Mouse (Mus musculus) heart, postnatal 36 days (tissue): ENCODE measurements around the gene Dock7. TPM values are rescaled to one million over a fixed set of nuclear protein-coding genes. Genes with fewer than 3 reads are reported as not detected.
A peak's percentile ranks its signal among the peaks of the same experiment; 100 is the strongest.

ENCODE experiments used
- DNase-seq, 2 experiments: peaks; one replicate each; pipeline ENCODE4 v3.0.0; 2021 to 2022
- intact Hi-C: fragments of 180-260 bp; cut with DNase I; formaldehyde crosslinking; loops from one replicate; pipeline ENCODE4 v1.15.1; 2025
- total RNA-seq, 2 experiments: library from RNA; stranded (reverse); gene quantifications; 2 replicates each; pipeline ENCODE4 v1.2.3; 2021

Gene Dock7
- 10 to 100 TPM in 1 of 2 experiments, 1 to 10 TPM in 1; 9.0 to 11.8 TPM for total RNA-seq

DNA sequence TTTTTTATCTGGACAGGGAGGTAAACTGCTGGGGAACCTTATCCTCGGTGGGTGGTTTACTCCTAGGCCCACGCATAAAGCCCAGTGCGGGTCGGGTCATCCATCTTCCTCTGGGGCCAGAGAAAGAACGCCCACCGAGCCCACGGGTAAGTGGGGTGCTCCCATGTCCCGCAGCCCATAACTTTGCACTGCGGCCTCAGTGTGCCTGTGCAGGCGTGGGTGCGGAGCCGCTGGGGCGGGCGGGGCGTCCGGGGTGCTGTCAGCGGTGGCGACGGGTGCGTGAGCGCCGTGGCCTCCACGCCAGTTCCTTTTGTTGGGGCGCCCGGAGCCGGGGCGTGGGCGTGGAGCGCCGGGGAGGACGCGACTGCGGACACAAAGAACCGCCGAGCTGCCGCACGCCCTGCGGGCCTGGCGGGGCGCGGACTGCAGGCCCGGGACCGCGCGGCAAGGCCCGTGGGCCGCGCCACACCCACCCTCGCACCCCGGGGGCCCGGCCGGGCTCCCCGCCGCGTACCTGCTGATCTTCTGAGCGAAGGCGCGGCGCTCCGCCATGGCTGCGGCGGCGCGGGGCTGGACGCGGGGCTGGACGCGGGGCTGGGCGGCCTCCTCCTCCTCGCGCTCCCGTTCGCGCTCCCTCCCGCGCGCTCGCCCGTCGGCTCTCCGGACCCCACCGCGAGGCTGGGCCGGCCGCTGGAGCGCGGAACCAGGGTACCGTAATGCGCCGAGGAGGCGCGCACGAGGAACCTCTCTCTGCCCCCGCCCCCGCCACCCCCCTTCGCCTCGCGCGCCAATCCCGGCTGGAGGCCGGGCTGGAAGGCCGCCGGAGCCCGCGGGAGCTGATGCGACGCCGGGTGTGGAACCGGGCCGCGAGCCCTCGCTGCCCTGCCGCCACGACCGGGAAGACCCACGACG lies at the start of gene Dock7:
TSS of gene Dock7 (minus strand) at position 705 of the 912 bp plus-strand sequence.
- intact Hi-C loops, result loop anchor here (2.0 kb wide), 2 partner anchors 40 to 60 kb away; no protein-coding TSS in a partner anchor
- DNase-seq, result peak; percentile 88 to 89

DNA sequence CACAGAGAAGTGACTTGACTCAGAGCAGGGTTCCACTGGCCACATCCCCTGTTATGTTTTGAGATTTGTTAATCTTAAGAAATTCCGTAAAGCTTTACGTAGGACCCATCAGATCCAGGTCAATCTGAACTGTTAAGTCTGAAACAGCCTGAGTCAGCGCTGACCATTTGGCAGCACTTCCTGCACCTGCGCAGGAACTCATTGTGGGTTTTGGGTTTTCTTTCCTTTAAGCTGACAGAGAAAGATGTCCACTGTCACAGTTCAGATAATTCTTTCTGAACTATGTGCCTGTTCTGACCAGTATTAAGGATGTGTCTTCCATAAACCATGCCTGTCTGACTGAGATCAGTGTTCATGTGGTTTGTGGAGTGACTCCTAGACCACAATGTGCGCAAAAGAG lies 48.2 kb upstream of the Dock7 start:
- intact Hi-C loops, result no loop called here
- DNase-seq, result no peak

DNA sequence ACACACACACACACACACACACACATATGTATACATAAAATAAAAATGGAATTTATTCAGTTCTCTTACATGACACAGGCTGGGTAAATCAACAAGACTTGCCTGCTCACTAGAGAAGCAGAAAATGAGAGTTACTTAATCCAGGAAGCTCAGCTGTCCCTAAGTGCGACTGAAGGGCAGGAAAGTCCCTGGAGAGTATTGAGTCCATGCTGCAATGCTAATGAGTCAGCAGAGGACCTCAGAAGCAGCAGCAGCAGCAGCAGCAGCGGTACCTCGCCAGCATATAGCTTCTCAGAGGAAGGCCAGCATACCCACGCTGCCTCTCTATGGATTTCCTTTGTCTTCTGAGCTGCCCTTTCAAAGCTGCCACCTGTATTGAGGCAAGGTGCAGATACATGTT lies 42.8 kb upstream of the Dock7 start:
- intact Hi-C loops, result no loop called here
- no peak for DNase-seq

DNA sequence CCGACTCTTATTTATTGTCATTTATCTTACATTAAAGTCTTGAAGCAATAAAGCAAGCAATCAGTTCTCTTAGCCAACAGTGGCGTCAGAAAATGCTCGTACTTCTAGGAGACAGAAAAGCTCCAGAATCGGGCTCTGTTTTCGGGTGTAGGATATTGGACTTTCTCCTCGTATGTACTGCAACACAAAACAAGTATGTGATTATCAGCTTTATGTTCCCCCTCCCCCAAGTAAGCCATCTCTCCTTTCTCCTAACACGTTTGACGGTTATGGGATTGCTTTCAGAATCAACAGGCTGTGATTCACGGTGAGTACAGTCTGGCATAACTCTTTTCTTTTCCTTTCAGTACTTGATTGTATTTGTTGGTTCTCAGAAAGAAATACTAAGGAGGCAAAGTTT lies 42.3 kb upstream of the Dock7 start:
- intact Hi-C loops, result no loop called here
- no peak for DNase-seq

DNA sequence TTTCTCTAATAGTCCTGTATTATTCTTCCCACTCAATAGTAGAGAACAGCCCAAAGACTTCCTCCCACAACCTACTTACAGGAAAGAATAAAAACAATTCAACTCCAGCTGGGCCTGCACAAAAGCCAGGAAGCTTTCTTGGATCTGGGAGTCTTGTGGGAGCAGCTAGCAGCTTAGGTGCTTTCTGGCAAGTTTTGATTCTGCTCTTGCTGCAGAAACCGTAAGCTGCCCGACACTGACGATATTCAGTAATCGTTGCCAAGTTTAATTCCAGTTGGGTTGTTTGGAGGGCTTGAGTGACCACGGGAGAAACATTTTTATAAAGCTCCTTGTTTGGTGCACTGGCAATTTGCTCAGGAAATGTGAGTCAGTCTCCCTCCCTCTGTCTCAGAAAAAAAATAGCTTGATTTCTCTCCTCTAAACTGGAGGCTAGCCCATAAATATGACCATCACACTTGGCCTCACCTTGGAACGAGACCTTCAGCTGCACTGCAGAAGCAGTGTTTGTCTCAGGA lies 40.8 kb upstream of the Dock7 start:
- intact Hi-C loops, result loop anchor here (2.0 kb wide), 1 partner anchor 41 kb away; the partner anchor contains the start of gene Dock7
- peak in 1 of 2 experiments; percentile 37 for DNase-seq

DNA sequence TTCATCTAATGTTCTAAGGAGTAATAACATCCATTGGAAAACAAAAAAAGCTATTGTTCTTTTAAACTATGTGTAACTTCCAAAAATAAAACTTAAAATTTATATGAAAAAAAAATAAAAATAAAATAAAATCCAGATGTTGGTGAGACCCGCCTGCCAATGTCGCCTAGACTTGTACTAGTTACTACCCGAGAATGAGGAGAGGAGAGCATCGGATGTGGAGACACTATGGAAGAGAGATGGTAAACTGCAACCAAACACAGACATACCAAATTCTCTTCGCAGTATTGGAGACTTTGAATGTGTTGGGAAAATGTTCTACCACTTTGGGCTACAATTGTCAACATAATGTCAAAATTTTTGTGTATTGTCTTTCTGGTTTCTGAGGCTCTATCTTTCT lies 40.2 kb upstream of the Dock7 start:
- DNase-seq, result no peak
- intact Hi-C loops, result loop anchor here (2.0 kb wide), 1 partner anchor 40 kb away; the partner anchor contains the start of gene Dock7

DNA sequence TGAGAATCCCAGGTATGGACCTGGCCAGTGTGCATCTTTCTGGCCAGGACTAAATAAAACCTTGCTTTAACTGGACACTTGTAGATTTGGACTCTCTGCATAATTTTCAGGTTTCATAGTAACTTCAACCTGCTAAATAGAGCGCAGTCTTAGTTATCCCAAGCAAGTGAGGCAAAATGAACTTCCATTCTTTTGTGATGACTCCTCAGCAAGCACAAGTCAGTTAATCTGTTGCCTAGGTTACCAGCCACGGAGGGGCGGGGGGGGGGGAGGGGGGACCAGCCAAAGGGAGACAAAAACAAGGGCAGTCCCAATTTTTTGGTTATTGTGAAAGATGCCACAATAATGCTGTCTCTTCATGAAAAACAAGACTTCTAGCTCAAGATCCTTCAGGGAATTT lies 39.7 kb upstream of the Dock7 start:
- DNase-seq, result no peak
- intact Hi-C loops, result loop anchor here (2.0 kb wide), 1 partner anchor 40 kb away; the partner anchor contains the start of gene Dock7

DNA sequence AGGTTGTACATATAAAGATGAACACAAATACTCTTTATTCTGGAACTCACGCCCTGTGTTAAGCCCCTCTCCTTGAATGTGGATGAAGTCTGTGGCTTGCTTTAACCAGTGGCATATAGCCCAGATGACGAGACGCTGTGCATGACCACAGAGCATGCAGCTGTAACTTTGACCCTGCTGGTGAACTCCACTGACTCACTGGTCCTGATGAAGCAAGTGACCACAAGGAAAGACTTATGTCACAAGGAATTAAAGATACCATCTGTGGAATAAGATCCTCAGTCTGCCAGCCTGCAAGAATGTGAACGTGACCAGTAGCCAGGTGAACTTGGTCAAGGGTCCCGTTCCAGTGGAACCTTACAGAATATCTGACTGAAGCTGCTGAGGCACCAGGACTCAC lies 37.8 kb upstream of the Dock7 start:
- intact Hi-C loops, result no loop called here
- DNase-seq, result no peak

DNA sequence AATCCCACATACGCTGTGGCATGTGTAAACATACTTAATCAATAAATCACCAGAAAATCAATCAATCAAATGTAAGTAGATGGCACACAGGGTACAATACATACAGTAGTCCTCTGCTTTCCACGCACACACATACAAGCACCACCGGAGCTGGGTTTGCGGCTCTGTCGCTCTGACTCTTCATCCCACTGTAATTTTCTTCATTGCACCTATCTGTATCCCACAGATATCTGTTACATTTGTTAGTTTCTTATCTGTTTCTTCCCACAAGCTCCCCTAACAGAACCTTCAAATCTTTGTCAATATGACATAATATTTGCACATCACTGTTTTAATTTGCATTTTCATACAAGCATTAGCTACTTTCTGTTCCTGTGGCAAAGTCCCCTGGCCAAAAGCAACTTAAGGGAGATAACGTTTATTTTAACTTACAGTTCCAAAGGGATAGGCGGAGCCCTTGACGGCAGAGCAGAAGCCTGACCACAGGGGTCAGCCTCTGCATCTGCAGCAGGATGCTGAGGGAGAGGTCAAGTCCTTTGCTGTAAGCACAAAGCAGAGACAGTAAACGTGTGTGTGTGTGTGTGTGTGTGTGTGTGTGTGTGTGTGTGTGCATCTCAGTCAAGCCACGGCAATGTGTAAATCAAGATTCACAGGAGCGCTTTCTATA lies 36.1 kb upstream of the Dock7 start:
- DNase-seq, result no peak
- intact Hi-C loops, result no loop called here

DNA sequence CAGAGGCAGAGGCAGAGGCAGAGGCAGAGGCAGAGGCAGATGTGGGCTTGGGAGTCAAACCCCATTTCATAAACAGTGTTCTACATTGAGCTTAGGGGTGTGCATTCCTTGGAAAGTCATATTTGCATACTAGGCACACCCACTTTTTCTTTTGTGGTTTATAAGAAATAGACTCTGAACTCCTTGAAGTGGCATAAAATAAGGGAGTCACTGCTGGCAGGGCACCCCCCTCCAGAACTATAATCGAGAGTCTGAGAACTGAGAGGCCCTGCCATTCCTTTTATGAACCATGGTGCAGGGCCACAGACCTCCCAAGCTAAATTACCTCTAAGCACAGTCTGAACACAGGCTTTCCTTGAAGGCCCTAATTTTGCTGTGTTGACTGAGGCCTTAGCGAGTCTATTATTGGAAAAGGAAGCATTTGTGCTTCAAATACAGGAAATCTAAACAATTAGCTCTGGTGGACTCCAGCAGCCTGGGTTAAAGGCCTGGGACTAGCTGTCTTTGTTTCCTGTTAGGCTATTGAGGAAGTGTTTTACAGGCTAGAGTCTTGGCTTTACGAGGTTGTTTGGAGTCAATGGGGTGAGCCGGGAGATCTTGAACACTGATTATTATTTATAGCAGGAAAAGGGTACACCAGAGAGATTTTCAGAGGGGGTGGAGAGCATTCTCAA lies 31.3 kb upstream of the Dock7 start:
- DNase-seq, result no peak
- intact Hi-C loops, result no loop called here

DNA sequence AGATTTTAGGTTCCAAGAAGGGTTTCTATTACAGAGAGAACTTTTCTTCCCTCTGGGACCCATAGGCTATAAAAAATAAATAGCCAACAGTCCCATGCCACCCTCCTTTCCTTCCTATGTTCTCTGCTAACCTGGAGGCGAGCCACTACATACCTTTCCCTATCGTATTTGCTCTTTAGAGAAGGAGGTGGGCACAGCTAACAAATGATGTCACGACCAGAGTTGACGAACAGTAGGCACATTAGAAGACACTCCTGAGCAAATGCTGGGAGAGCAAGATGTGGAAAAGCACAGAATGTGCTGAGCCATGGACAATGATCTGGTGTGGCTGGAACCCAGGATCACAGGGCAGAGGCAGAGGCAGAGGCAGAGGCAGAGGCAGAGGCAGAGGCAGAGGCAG lies 30.7 kb upstream of the Dock7 start:
- no peak for DNase-seq

DNA sequence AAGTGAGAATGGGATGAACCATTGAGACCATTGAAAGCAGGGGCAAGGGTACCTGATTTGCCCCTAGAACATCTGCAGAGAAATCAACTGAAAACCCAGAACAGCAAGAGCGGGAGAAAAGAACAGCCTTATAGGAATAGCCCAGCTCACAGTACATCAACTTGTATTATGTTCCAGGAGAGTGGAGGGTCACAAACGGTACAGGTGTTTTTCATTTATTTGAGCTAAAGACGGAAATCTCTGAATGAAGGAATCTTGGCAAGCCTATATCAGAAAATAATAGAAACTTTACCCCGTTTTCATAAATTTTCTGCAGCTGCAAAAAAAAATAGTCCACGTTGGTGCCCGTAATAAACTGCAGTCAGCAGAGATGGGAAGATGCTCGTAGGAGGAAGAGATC lies 22.6 kb upstream of the Dock7 start:
- no peak for DNase-seq
- intact Hi-C loops, result no loop called here

More for the DNA sequence above, 30.7 kb upstream of the Dock7 start:
- intact Hi-C loops, result no loop called here

DNA sequence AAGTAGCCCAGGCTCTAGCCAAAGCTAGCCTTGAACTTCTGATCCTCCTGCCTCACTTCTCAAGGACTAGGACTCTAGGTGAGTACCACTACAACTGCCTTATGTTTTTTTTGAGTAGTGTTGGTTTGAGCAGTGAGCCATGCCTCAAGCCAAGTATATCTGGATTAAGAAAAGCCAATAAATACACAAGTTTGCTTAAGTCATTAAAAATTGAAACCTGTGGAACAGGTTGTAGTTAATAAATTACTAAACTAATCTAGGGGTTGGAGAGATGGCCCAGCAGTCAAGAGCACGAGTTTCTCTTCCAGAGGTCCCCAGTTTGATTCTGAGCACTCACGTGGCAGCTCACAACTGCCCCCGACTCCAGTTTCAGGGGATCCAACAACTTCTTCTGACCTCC lies 20.9 kb upstream of the Dock7 start:
- intact Hi-C loops, result no loop called here
- DNase-seq, result no peak

DNA sequence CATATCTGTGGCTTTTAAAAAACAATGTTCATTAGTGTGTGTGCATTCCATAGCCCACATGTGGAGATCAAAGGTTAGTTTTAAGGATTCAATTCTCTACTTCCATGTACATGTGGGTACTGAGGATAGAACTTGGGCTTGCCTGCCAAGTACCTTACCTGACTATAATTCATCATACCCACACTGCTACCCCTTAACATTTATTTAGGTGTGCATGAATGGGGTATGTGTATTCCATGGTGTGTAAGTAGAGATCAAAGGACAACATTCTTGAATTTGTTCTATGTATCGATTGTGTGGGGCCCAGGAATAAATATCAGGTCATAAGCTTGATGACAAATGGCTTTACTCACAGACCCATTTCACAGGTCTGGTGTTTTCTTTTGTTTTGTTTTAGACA lies 20.5 kb upstream of the Dock7 start:
- intact Hi-C loops, result no loop called here
- DNase-seq, result no peak

DNA sequence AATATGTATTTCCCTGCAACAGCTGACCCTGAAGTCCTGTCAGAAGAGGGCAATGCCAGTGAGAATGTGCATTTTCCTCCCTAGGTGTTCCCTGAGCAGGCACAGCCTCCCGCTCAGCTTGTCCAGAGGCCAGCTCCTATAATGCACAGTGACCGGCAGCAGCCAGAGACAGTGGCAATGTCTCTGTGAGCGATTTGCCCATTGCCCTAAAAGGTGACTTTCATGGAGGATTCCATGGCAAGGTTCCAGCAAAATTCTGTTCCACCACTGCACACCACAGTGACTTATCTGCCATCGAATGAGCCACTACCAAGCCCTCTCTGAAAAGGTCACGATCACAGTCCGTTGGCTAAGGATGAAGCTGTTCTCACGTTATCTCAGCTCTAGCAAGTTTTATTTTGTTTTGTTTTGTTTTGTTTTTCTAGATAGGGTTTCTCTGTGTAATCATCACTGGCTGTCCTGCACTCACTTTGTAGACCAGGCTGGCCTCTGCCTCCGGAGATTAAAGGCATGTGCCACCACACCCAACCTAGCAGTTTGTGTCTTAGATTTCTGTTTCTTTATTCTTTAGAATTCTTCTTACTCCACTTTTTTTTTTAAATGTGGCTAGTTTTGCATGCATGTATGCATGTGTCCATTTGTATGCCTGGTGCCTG lies 17.4 kb upstream of the Dock7 start:
- intact Hi-C loops, result no loop called here
- DNase-seq, result no peak

DNA sequence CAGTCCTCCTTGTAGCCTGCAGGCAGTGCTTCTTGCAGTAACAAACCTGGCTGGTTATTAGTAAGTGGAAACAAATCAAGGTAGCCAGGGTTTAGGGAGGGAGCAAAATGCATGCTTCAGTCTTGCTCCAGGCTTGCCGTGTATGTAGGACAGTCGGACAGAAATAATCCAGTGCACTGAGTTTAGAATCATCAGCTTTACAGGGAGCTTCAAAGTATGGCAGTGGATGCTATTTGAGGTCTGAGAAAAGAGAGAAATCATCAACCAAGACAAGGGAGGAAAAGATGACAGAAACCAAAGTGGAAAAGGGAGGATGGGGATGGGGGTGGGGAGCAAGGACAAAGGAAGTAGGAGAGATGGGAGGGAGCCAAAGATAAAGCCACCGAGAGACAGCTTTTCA lies 13.8 kb upstream of the Dock7 start:
- no peak for DNase-seq
- intact Hi-C loops, result no loop called here

DNA sequence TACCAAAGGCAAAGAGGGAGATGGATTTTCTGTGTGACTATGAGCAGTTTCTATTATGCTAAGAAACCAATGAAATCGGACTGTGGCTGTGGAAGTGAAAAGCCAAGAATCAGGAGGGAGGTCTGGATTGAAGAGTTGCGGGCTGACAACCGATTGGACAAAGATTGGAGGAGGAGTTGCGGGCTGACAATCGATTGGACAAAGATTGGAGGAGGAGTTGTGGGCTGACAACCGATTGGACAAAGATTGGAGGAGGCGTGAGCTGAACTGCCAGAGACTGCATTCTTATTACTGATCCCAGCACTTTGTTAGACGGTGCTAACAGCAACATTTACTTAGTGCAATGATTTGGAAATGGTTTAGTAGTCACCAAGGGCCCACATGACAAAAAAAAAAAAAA lies 12.6 kb upstream of the Dock7 start:
- no peak for DNase-seq
- intact Hi-C loops, result no loop called here

DNA sequence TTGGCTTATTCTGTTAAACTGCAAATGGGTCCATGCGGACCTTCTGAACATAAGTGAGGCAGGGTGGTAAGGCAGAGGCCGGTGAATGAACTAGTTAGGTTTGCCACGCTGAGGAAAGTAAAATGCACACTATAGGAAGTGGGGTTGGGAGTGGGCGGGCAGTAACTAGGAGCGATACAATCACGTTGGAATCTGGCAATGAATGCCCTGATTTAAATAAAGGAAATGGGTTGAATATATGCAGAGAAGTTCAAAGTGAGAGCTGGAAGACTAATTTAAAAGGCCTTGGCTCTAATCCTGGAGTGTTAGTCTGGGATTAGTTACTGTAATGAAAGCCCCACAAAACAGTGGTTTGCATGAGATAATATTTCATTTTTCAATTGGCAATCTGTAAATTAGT lies 12.0 kb upstream of the Dock7 start:
- intact Hi-C loops, result no loop called here
- DNase-seq, result no peak

DNA sequence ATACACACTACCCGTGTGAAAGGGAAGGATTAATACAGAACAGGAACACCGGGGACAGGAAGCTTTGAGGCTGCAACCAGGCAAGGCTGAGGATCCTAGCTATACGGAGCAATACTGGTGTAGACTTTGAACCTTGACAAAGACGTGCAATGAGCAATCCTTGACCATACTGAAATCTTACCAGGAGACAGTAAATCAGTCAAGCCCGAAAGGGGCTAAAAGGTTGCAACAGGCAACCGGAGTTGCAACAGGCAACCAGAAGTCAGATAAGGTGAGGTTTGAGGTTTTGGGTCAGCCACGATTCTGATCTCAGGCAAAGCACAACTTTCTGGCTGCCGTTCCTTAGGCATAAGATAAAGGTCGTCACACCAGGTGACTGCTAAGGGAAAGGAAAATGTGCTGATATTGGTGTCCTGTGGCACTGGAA lies 10.5 kb upstream of the Dock7 start:
- no peak for DNase-seq
- intact Hi-C loops, result no loop called here

DNA sequence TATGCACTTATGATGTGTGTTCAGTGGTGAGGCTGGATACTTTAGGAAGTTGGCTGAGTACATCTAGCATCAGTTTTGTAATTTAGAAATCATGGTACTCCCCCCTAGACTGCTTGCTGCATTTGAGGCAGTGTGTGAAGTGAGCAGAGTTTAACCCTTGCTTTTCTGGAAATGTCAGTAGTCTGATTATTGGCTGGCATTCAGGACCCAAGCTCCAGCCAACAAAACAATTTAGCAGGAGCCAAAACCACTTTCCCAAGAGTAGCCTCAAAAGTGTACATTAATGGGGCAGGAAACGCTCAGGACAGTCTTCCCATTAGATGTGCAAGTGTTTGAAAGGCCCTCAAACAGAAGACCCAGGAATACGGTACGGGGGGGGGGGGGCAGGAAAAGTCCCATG lies 2.8 kb upstream of the Dock7 start:
- no peak for DNase-seq
- intact Hi-C loops, result no loop called here
